Mouse (Mus musculus) embryonic fibroblast, embryonic 13.5 days (primary cell): Measurements from ENCODE around the gene Hint1. TPM values are rescaled to one million over a fixed set of nuclear protein-coding genes. Genes with fewer than 3 reads are reported as not detected.

Source experiments
- H3K27ac ChIP-seq: 2 replicates; pipeline ENCODE4 v1.5.1; 2012; ENCODE audit warnings: low read length, control low read depth, inconsistent platforms; ENCODE audit not compliant: insufficient read depth
- H3K4me1 ChIP-seq: 2 replicates; pipeline ENCODE4 v1.6.1; 2011; ENCODE audit warnings: low read length; ENCODE audit not compliant: control insufficient read depth, insufficient read depth
- H3K4me3 ChIP-seq: 2 replicates; pipeline ENCODE4 v1.5.1; 2011; ENCODE audit warnings: mild to moderate bottlenecking, control low read depth, low read length; ENCODE audit not compliant: insufficient read depth
- CTCF ChIP-seq: IDR thresholded peaks from 2 replicates; pipeline ENCODE4 v1.5.1; 2011; ENCODE audit warnings: mild to moderate bottlenecking, control low read depth, low read length, moderate library complexity, borderline replicate concordance; ENCODE audit not compliant: insufficient read depth
- POLR2A ChIP-seq: IDR thresholded peaks from 2 replicates; pipeline ENCODE4 v1.6.1; 2011; ENCODE audit warnings: low read depth, mild to moderate bottlenecking, control low read depth, low read length, moderate library complexity
- polyA plus RNA-seq: library from polyadenylated mRNA; stranded (reverse); fragments of >200 nt; gene quantifications from 2 replicates; pipeline ENCODE4 v1.2.4, GENCODE M21; 2011; ENCODE audit warnings: low read depth; ENCODE audit not compliant: missing spikeins, insufficient read length

Hint1 gene
- polyA plus RNA-seq, 1 experiment: 330 TPM

DNA sequence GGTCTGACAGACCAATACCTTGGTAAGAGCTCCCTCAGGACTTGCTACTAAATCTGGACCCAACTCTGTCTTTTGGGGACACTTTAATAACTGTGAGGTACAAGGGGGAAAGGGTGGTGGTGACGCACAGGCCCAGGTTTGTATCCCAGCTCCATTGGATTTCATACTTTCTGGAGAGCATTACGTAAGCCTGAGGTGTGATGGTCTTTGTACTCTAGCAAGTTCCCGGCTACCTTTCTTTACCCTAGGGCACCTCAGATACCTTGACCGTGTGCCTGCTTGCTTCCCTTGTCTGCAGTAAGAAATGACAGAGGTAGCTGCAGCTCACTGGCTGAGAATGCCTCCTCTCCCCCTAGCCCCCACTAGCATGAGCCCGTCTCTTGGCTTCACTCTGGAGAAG lies 41.1 kb downstream of the Hint1 start:
- H3K4me1 ChIP-seq: no peaks in the 10 kb centered on the region
- H3K27ac ChIP-seq: no peak overlapping the region
- H3K4me3 ChIP-seq: no peak overlapping the region
- TF ChIP-seq POLR2A: no peak
- no peak for TF ChIP-seq CTCF

DNA sequence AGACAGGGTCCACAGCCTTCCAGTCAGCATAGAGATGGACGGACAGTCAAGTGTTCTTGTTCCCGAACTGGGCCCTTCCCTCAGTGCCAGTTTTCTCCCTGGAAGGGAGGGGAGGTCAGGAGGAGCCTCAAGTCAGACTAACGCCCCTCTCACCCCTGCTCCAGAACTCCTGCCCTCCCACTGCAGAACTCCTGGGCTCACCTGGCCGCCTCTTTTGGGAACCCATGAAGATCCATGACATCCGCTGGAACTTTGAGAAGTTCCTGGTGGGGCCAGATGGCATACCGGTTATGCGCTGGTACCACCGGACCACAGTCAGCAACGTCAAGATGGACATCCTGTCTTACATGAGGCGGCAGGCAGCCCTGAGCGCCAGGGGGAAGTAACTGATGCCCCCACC lies 43.1 kb downstream of the Hint1 start:
- no peak for TF ChIP-seq CTCF
- no peak for TF ChIP-seq POLR2A
- Histone ChIP-seq H3K4me1 (no peaks in the 10 kb centered on the region), H3K27ac (no peak overlapping the region), H3K4me3 (no peak overlapping the region)

DNA sequence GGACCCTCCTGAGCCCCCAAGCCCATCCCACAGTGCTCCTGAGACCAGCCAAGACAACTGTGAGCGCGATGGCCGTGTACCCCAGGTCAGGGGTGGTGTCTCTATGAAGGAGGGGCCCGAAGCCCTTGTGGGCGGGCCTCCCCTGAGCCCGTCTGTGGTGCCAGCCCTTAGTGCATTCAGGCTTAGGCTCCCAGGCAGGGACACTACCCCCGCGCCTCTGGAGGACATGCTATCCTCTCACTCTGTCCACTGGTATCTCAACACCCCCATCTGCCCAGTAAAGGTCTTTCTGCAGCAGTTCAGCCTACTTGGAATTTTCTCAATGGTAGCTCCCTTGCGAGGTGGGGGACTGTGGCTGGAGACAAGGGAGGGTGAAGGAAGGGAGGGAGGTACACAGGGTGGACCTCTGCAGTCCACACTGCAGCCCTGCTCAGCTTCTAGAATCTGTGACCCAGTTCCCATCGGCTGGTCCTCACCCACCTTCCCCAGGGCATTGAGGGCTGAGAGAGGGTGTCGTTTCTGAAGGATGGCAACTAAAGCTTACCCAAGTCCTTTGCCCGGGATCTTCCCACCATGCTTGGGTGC lies 44.0 kb downstream of the Hint1 start:
- Histone ChIP-seq H3K27ac (no peak overlapping the region), H3K4me3 (no peak overlapping the region), H3K4me1 (no peaks in the 10 kb centered on the region)
- TF ChIP-seq POLR2A: no peak
- no peak for TF ChIP-seq CTCF

DNA sequence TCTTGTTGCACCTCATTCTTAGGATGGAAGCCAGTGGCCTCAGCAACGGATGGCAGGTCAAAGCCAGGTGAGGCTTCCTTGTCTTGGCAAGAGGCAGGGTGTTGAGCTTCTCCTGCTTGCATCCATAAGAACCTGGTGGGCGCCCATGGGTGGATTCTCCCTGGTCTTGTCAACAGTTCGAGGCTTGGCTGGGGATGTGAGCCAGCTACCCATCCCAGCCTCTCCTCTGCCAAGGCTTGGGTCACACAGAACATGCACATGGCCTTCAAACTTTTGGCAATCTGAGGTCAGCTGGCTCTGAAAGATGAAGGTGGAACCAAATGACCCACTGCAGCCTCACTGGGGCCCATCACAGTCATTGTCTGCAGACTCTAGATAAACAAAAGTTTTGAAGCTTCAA lies 45.0 kb downstream of the Hint1 start:
- H3K4me3 ChIP-seq: no peak overlapping the region
- H3K27ac ChIP-seq: no peak overlapping the region
- H3K4me1 ChIP-seq: no peaks in the 10 kb centered on the region
- TF ChIP-seq CTCF: no peak
- no peak for TF ChIP-seq POLR2A

DNA sequence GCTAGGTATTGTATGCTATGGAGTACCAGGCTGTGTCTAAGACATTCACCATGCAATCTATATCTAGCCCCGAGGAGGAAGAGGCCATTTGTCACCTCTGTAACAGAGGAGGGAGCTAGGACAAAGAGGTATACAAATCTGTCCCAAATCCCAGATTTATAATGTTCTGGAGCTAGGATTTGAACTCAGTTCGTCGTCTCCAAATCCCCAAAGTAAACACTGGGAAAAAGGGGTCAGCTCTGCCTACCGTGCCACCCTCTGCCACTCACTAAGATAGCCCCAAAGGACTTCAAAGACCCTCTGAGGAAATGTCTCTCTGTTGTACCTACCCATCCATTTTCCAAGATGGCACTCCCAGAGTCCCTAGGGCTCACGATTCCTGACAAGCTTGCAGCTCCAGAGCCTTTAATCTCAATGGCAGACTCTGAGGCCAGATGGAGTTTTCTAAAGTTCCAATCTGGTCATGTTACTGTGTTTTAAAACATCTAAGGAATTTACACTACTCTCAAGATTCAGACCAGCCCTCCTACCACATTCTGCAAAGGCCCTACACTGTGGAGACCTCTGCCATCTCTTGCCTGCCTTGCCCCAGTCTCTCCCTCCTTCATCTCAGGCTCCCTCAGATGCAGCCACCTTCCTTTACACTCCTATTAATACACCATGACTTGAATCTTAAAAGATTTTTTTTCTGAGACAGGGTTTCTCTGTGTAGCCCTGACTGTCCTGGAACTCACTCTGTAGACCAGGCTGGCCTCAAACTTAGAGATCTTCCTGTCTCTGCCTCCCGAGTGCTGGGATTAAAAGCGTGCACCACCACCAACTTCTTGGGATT lies 45.7 kb downstream of the Hint1 start:
- no peak overlapping the region for H3K27ac ChIP-seq
- no peak overlapping the region for H3K4me3 ChIP-seq
- TF ChIP-seq POLR2A (no peak), CTCF (no peak)
- H3K4me1 ChIP-seq: no peaks in the 10 kb centered on the region

DNA sequence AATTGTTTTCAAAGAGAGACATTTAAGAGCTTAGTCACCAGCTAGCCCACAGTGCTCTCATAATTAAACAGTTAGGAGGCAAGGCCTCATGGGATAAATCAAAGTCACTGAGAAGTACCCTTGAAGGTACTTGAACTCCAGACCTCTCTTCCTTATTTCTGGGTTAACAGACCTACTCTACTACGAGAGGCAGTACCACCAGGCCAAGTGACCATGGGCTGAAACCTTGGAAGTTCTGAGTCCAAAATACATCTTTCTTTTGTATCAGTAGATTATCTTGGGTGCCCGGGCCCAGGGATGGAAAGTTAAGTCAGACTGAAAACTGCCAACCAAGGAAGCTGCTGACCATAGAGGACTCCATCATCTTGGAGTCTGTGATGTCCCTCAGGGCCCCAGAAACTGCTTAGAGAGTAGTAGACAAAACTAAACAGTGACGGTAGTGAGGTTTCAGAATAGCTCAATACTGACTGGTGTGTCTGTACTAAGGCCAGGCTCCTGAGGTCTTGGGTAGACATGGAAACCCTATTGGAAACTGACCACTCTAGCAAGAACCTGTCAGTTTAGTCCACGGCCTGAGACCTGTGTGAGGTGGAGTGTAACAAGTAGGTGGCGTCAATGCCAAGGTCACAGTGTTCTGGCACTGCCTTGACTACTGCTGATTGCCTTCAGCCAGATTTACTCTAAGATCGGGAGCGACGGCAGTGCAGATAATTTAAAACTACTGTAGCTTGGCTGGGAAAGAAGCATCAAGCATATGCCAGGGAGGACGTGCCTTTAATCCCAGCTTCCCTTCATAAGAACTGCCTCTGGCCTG lies 46.5 kb downstream of the Hint1 start:
- no peak overlapping the region for H3K4me3 ChIP-seq
- H3K4me1 ChIP-seq: no peaks in the 10 kb centered on the region
- no peak overlapping the region for H3K27ac ChIP-seq
- TF ChIP-seq CTCF (no peak), POLR2A (no peak)

DNA sequence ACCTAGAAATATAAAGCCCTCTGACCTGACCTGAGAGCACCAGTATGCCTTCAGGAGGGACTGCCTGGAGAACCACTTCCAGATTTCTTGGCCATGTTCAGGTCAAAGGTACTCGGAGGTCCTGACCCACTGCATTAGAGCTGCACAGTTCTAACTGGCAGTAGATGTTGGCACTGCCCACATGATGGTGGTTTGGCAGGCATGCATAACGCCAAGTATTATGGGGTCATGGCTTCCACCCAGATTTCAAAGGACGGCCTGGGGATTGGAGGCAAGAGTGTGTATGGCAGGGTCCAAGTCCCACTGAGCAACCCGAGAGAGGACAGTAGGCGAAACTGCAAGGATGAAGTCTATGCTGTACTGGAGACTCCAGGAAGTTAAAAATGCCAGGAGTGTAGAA lies 47.7 kb downstream of the Hint1 start:
- Histone ChIP-seq H3K4me3 (no peak overlapping the region), H3K4me1 (no peaks in the 10 kb centered on the region), H3K27ac (no peak overlapping the region)
- TF ChIP-seq CTCF: no peak
- TF ChIP-seq POLR2A: no peak

DNA sequence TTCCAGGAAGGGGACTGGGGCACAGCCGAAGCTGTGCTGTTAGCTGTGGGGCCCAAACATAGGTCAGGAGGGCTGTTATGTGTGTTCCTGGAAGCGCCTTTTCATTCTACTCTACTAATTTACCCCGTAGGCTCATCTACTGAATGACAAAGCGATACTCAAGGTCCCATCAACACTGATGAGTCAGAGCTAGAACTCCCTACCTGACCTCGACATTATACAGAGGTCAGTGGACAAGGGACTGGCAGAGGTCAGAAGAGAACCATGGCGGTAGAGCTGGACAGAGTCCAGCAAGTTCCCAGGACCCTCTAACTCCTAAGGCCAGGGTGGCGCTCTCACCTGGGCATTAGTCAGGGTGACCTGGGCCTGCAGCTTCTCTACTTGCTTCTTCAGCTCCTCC lies 51.3 kb downstream of the Hint1 start:
- no peak for TF ChIP-seq POLR2A
- no peak for TF ChIP-seq CTCF
- no peak overlapping the region for H3K4me3 ChIP-seq
- H3K4me1 ChIP-seq: no peaks in the 10 kb centered on the region
- no peak overlapping the region for H3K27ac ChIP-seq

DNA sequence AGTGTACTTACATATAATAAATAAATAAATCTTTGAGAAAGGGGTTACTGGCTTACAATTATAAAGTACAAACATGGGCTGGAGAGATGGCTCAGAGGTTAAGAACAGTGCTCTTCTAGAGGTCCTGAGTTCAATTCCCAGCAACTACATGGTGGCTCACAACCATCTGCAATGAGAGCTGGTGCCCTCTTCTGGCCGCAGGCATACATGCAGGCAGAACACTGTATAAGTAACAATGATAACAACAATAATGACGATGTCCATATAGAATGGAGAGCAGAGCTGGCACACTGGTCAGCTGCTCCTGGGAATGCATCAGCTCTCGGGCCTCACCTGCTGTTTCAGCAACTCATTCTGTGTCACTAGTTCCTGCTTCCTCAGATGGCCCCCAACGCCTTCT lies 52.1 kb downstream of the Hint1 start:
- Histone ChIP-seq H3K4me1 (no peaks in the 10 kb centered on the region), H3K27ac (no peak overlapping the region), H3K4me3 (no peak overlapping the region)
- no peak for TF ChIP-seq POLR2A
- TF ChIP-seq CTCF: peak; percentile 25; the same call in 1 of the 2 replicates

Other genes with a start within 250 kb of the Hint1 start
- 37.1 and 38.4 TPM in 2 replicates for gene Cdc42se2, start 78.7 kb upstream of the Hint1 start, polyA plus RNA-seq
- gene Lyrm7, start 5.5 kb upstream of the Hint1 start, polyA plus RNA-seq: 8.7 and 15.9 TPM in 2 replicates
- gene Gpx3, start 36.1 kb downstream of the Hint1 start, polyA plus RNA-seq: 58.7 and 65.8 TPM in 2 replicates
- 14.4 and 18.4 TPM in 2 replicates for gene Tnip1, start 96.5 kb downstream of the Hint1 start, polyA plus RNA-seq
- 288 and 364 TPM in 2 replicates for gene Anxa6, start 167.1 kb downstream of the Hint1 start, polyA plus RNA-seq
- 0.43 and 0.61 TPM in 2 replicates for gene Ccdc69, start 211.7 kb downstream of the Hint1 start, polyA plus RNA-seq
- gene Gm2a, start 231.7 kb downstream of the Hint1 start, polyA plus RNA-seq: 16.9 and 20.6 TPM in 2 replicates